Mouse (Mus musculus) sigmoid colon, adult 10 weeks (tissue): Measurements from ENCODE around the gene Btnl1. TPM values are rescaled to one million over a fixed set of nuclear protein-coding genes. Genes with fewer than 3 reads are reported as not detected.

Experiments used
- polyA plus RNA-seq: library from polyadenylated mRNA; stranded (reverse); fragments of 350-450 nt; fragmentation: Illumina TruSeq; extraction: RNeasy Lipid Tissue Mini Kit (QIAGEN cat#74804); gene quantifications from one replicate; pipeline ENCODE4 v1.2.3, GENCODE M21; 2014; ENCODE audit warnings: low read depth, low replicate concordance

Btnl1 gene
- 27.9 TPM for polyA plus RNA-seq

DNA sequence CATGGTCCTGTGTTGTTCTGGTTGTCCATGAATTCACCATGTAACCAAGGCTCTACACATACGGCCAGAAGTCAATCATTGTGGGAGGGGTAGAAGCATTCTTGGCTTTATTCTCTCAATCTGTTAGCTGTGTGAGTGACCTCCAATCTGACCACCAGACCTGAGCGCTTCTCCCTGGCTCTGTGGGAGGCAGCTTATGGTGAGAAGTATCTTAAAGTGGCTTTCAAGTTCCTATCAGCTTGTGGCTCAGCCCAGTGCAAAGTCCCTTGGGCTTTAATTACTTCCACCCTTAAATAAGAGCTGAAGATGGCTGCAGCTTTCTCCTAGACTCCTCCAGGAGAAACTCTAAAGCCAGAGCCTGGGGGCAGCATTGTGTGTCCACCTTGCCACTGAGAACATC is at the start of gene Btnl1:
Gene Btnl1, plus strand, starts transcription at position 286 of the 400 bp plus-strand sequence.

DNA sequence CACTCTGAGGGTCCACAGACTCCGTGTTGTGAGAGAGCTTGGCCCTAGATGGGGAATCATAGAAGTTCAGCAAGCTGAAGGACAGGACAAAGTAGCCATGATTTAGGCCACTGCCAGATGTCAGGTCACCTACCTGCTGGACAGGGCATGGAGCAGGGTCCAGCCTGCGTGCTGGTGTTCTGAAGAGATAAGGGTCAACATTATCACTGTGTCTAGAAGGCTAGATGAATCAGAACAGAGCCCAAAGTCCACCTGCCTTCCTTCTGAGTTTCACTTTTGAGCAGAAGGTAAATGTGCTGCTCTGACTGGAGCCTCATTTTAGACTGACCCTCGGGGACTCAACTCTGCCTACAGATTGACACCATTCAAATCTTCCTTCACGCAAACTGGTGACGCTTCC is 22.4 kb upstream of the Btnl1 start, which contains the start of gene Btnl2:
Gene Btnl2, plus strand, starts transcription at position 284 of the 400 bp plus-strand sequence.

DNA sequence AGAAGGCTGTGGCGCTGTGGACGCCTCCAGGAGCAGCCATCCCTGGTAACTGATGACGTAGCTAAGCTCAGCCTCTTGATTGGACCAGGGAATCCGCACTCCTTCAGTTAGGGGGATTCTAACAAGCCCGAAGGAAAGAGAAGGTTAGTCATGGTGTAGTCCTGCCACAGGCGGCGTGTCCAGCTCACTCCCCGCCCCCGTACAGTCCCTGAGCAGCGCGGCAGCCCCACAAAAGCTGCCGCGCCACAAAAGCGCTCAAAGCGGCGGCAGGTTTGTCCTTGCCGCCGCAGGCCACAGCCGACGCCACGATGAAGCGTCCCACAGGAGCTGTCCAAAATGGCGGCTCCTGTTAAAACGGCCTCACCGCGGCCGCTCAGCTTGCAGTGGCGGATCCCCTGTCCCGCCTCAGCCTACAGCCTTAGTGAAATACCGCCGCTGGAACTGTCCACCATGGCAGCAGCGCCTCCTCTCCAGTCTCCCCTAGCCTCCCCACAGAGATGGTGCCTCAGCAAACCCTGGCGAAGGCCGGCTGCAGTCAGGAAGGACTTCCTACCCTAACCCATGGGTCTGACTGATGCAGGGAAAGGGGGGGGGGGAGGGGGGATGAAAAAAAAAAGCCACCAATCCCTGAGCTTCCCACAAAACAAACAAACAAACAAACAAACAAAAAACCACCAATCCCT is 21.9 kb downstream of the Btnl1 start, which contains the start of gene BC051142:
Gene BC051142, plus strand, starts transcription at position 110 of the 683 bp plus-strand sequence.

Other genes with a start within 250 kb of the Btnl1 start
- 6.1 TPM for gene H2-DMb2, start 233.8 kb upstream of the Btnl1 start, polyA plus RNA-seq
- gene H2-DMb1, start 224.1 kb upstream of the Btnl1 start, polyA plus RNA-seq: 6.3 TPM
- gene Tap1, start 189.6 kb upstream of the Btnl1 start, polyA plus RNA-seq: 4.0 TPM
- gene Psmb9, start 189.4 kb upstream of the Btnl1 start, polyA plus RNA-seq: 7.7 TPM
- gene Psmb8, start 179.4 kb upstream of the Btnl1 start, polyA plus RNA-seq: 4.4 TPM
- not detected for gene Tap2, start 173.6 kb upstream of the Btnl1 start, polyA plus RNA-seq
- 25.2 TPM for gene H2-Ob, start 138.2 kb upstream of the Btnl1 start, polyA plus RNA-seq
- gene H2-Ab1, start 119.4 kb upstream of the Btnl1 start, polyA plus RNA-seq: 61.2 TPM
- gene H2-Aa, start 89.3 kb upstream of the Btnl1 start, polyA plus RNA-seq: 101 TPM
- gene H2-Eb1, start 71.3 kb upstream of the Btnl1 start, polyA plus RNA-seq: 6.3 TPM
- gene H2-Eb2, start 51.5 kb upstream of the Btnl1 start, polyA plus RNA-seq: 5.7 TPM
- 1.0 TPM for gene Btnl2, start 22.3 kb upstream of the Btnl1 start, polyA plus RNA-seq
- 2.1 TPM for gene BC051142, start 21.7 kb downstream of the Btnl1 start, polyA plus RNA-seq
- gene Btnl4, start 100.2 kb downstream of the Btnl1 start, polyA plus RNA-seq: 33.2 TPM
- gene Btnl6, start 140.2 kb downstream of the Btnl1 start, polyA plus RNA-seq: 80.8 TPM
- gene Notch4, start 187.1 kb downstream of the Btnl1 start, polyA plus RNA-seq: 0.76 TPM
- gene Gpsm3, start 212.7 kb downstream of the Btnl1 start, polyA plus RNA-seq: 1.6 TPM
- gene Pbx2, start 214.1 kb downstream of the Btnl1 start, polyA plus RNA-seq: 21.6 TPM
- gene Ager, start 220.7 kb downstream of the Btnl1 start, polyA plus RNA-seq: not detected
- gene Rnf5, start 226.6 kb downstream of the Btnl1 start, polyA plus RNA-seq: 50.6 TPM
- 4.8 TPM for gene Agpat1, start 227.1 kb downstream of the Btnl1 start, polyA plus RNA-seq
- gene Egfl8, start 238.8 kb downstream of the Btnl1 start, polyA plus RNA-seq: not detected